Mouse (Mus musculus) MEL (cell line): ENCODE results near the gene Mcrip2. TPM values are rescaled to one million over a fixed set of nuclear protein-coding genes. Genes with fewer than 3 reads are reported as not detected.

Source experiments
- DNase-seq: peaks from one replicate; pipeline ENCODE4 v3.0.0; 2011; ENCODE audit warnings: low read depth, low spot score
- H3K27ac ChIP-seq: 2 replicates; pipeline ENCODE4 v1.5.1; 2012; ENCODE audit warnings: low read depth, mild to moderate bottlenecking, control low read depth, low read length, moderate library complexity; ENCODE audit not compliant: control insufficient read depth
- H3K27me3 ChIP-seq, 2 experiments: fragments of 150-350 bp in 1 of 2; sonication (generic) in 1 of 2; 2 replicates each; pipeline ENCODE4 v1.6.1; 2012; ENCODE audit warnings: low read length in 2 of 2, mild to moderate bottlenecking in 2 of 2, improper control_type of control experiment in 1 of 2, moderate library complexity in 1 of 2; ENCODE audit not compliant: insufficient read depth in 2 of 2, control insufficient read depth in 1 of 2
- H3K36me3 ChIP-seq, 2 experiments: 2 replicates each; pipeline ENCODE4 v1.6.1; 2012 to 2014; ENCODE audit warnings: low read length in 2 of 2, improper control_type of control experiment in 1 of 2, inconsistent platforms in 1 of 2, mild to moderate bottlenecking in 1 of 2; ENCODE audit not compliant: insufficient read depth in 2 of 2, control insufficient read depth in 1 of 2
- H3K4me1 ChIP-seq, 2 experiments: fragments of 150-350 bp in 1 of 2; sonication (generic) in 1 of 2; 2 replicates each; pipeline ENCODE4 v1.6.1; 2012; ENCODE audit warnings: low read length in 2 of 2, improper control_type of control experiment in 1 of 2, mild to moderate bottlenecking in 1 of 2; ENCODE audit not compliant: insufficient read depth in 2 of 2, control insufficient read depth in 1 of 2
- H3K4me3 ChIP-seq, 2 experiments: fragments of 150-350 bp in 1 of 2; sonication (generic) in 1 of 2; 2 replicates each; pipeline ENCODE4 v1.5.1; 2012; ENCODE audit warnings: low read depth in 2 of 2, low read length in 2 of 2, mild to moderate bottlenecking in 2 of 2, moderate library complexity in 2 of 2, control low read depth in 1 of 2, improper control_type of control experiment in 1 of 2; ENCODE audit not compliant: control insufficient read depth in 1 of 2, insufficient read depth in 1 of 2
- H3K79me2 ChIP-seq: 2 replicates; pipeline ENCODE4 v1.6.1; 2012; ENCODE audit warnings: mild to moderate bottlenecking, low read length, moderate library complexity; ENCODE audit not compliant: control insufficient read depth, poor library complexity, insufficient read depth
- H3K9ac ChIP-seq: 2 replicates; pipeline ENCODE4 v1.6.1; 2012; ENCODE audit warnings: low read depth, mild to moderate bottlenecking, control low read depth, low read length, moderate library complexity; ENCODE audit not compliant: control insufficient read depth, poor library complexity, severe bottlenecking
- H3K9me3 ChIP-seq: fragments of 150-350 bp; sonication (generic); replicated peaks from 2 replicates; pipeline ENCODE4 v1.6.1; 2012; ENCODE audit warnings: mild to moderate bottlenecking, low read length, improper control_type of control experiment, moderate library complexity; ENCODE audit not compliant: insufficient read depth
- BHLHE40 ChIP-seq: IDR thresholded peaks from 2 replicates; pipeline ENCODE4 v1.6.1; 2012; ENCODE audit warnings: low read depth, mild to moderate bottlenecking, inconsistent platforms, low read length, improper control_type of control experiment, borderline replicate concordance
- CHD1 ChIP-seq: IDR thresholded peaks from 2 replicates; pipeline ENCODE4 v1.6.1; 2012; ENCODE audit warnings: low read depth, mild to moderate bottlenecking, inconsistent platforms, low read length, improper control_type of control experiment
- CHD2 ChIP-seq: IDR thresholded peaks from 2 replicates; pipeline ENCODE4 v1.6.1; 2011; ENCODE audit warnings: low read length, improper control_type of control experiment
- CTCF ChIP-seq, 3 experiments: IDR thresholded peaks in 2 of 3; conservative IDR thresholded peaks in 1 of 3; 2 replicates each; pipeline ENCODE4 v1.5.1; 2011 to 2012; ENCODE audit warnings: low read length in 3 of 3, low read depth in 2 of 3, mild to moderate bottlenecking in 2 of 3, improper control_type of control experiment in 1 of 3, inconsistent platforms in 1 of 3, mixed read lengths in 1 of 3, moderate library complexity in 1 of 3; ENCODE audit not compliant: control insufficient read depth in 1 of 3, insufficient read depth in 1 of 3, poor library complexity in 1 of 3, severe bottlenecking in 1 of 3
- ELF1 ChIP-seq: IDR thresholded peaks from 2 replicates; pipeline ENCODE4 v1.6.1; 2014; ENCODE audit warnings: low read depth, mild to moderate bottlenecking, inconsistent platforms, low read length, improper control_type of control experiment, moderate library complexity
- ETS1 ChIP-seq: IDR thresholded peaks from 2 replicates; pipeline ENCODE4 v1.6.1; 2012; ENCODE audit warnings: low read depth, mild to moderate bottlenecking, inconsistent platforms, low read length, improper control_type of control experiment, moderate library complexity
- GATA1 ChIP-seq: IDR thresholded peaks from 2 replicates; pipeline ENCODE4 v1.6.1; 2011; ENCODE audit warnings: low read depth, low read length, improper control_type of control experiment
- HCFC1 ChIP-seq: IDR thresholded peaks from 2 replicates; pipeline ENCODE4 v1.6.1; 2012; ENCODE audit warnings: low read depth, mild to moderate bottlenecking, inconsistent platforms, low read length, improper control_type of control experiment, moderate library complexity
- JUND ChIP-seq: IDR thresholded peaks from 2 replicates; pipeline ENCODE4 v1.6.1; 2011; ENCODE audit warnings: low read depth, mild to moderate bottlenecking, improper control_type of control experiment, low read length
- KAT2A ChIP-seq: conservative IDR thresholded peaks from 2 replicates; pipeline ENCODE4 v1.6.1; 2012; ENCODE audit warnings: low read depth, low read length, improper control_type of control experiment, inconsistent platforms
- MAFK ChIP-seq: IDR thresholded peaks from 2 replicates; pipeline ENCODE4 v1.6.1; 2011; ENCODE audit warnings: low read depth, mild to moderate bottlenecking, low read length, improper control_type of control experiment, borderline replicate concordance
- MAX ChIP-seq: IDR thresholded peaks from 2 replicates; pipeline ENCODE4 v1.6.1; 2011; ENCODE audit warnings: low read length, improper control_type of control experiment
- MEF2A ChIP-seq: IDR thresholded peaks from 2 replicates; pipeline ENCODE4 v1.6.1; 2014; ENCODE audit warnings: low read depth, mild to moderate bottlenecking, inconsistent platforms, low read length, improper control_type of control experiment; ENCODE audit not compliant: poor library complexity, insufficient replicate concordance, severe bottlenecking; ENCODE audit errors: extremely low read depth
- MXI1 ChIP-seq: IDR thresholded peaks from 2 replicates; pipeline ENCODE4 v1.6.1; 2011; ENCODE audit warnings: mild to moderate bottlenecking, low read depth, low read length, improper control_type of control experiment
- MYB ChIP-seq: IDR thresholded peaks from 2 replicates; pipeline ENCODE4 v1.6.1; 2011; ENCODE audit warnings: mild to moderate bottlenecking, low read depth, low read length, improper control_type of control experiment
- MYC ChIP-seq: IDR thresholded peaks from 2 replicates; pipeline ENCODE4 v1.6.1; 2011; ENCODE audit warnings: low read depth, mild to moderate bottlenecking, low read length, improper control_type of control experiment, moderate library complexity
- NRF1 ChIP-seq: IDR thresholded peaks from 2 replicates; pipeline ENCODE4 v1.6.1; 2014; ENCODE audit warnings: low read depth, mild to moderate bottlenecking, inconsistent platforms, low read length, improper control_type of control experiment, moderate library complexity; ENCODE audit not compliant: poor library complexity, insufficient read depth, severe bottlenecking
- POLR2A ChIP-seq, 2 experiments: IDR thresholded peaks; 2 replicates each; pipeline ENCODE4 v1.6.1; 2011 to 2012; ENCODE audit warnings: low read length in 2 of 2, mild to moderate bottlenecking in 2 of 2, control low read depth in 1 of 2, improper control_type of control experiment in 1 of 2, low read depth in 1 of 2, moderate library complexity in 1 of 2; ENCODE audit not compliant: control insufficient read depth in 1 of 2, insufficient read depth in 1 of 2, poor library complexity in 1 of 2
- POLR2AphosphoS2 ChIP-seq: IDR thresholded peaks from 2 replicates; pipeline ENCODE4 v1.6.1; 2011; ENCODE audit warnings: low read length, improper control_type of control experiment
- POLR2AphosphoS5 ChIP-seq: IDR thresholded peaks from 2 replicates; pipeline ENCODE4 v1.6.1; 2012; ENCODE audit warnings: low read depth, borderline replicate concordance, mild to moderate bottlenecking, inconsistent platforms, low read length, moderate library complexity, mixed read lengths
- RAD21 ChIP-seq: IDR thresholded peaks from 2 replicates; pipeline ENCODE4 v1.6.1; 2011; ENCODE audit warnings: mild to moderate bottlenecking, low read depth, low read length, improper control_type of control experiment
- RCOR1 ChIP-seq: IDR thresholded peaks from 2 replicates; pipeline ENCODE4 v1.6.1; 2012; ENCODE audit warnings: low read depth, mild to moderate bottlenecking, inconsistent platforms, low read length, improper control_type of control experiment
- SIN3A ChIP-seq: IDR thresholded peaks from 2 replicates; pipeline ENCODE4 v1.6.1; 2012; ENCODE audit warnings: low read length, improper control_type of control experiment, inconsistent platforms
- TBP ChIP-seq: IDR thresholded peaks from 2 replicates; pipeline ENCODE4 v1.8.0; 2011; ENCODE audit warnings: low read depth, low read length, improper control_type of control experiment
- TCF12 ChIP-seq: IDR thresholded peaks from 2 replicates; pipeline ENCODE4 v1.6.1; 2014; ENCODE audit warnings: low read depth, mild to moderate bottlenecking, inconsistent platforms, low read length, improper control_type of control experiment, moderate library complexity
- USF1 ChIP-seq: IDR thresholded peaks from 2 replicates; pipeline ENCODE4 v1.6.1; 2014; ENCODE audit warnings: low read depth, mild to moderate bottlenecking, inconsistent platforms, low read length, improper control_type of control experiment, moderate library complexity
- USF2 ChIP-seq, 2 experiments: IDR thresholded peaks; 2 replicates each; pipeline ENCODE4 v1.6.1; 2011 to 2012; ENCODE audit warnings: improper control_type of control experiment in 2 of 2, low read length in 2 of 2, borderline replicate concordance in 1 of 2, inconsistent platforms in 1 of 2, low read depth in 1 of 2, mild to moderate bottlenecking in 1 of 2; ENCODE audit not compliant: insufficient read depth in 1 of 2
- ZKSCAN1 ChIP-seq: IDR thresholded peaks from 2 replicates; pipeline ENCODE4 v1.6.1; 2012; ENCODE audit warnings: low read depth, mild to moderate bottlenecking, inconsistent platforms, low read length, improper control_type of control experiment, moderate library complexity
- ZMIZ1 ChIP-seq: IDR thresholded peaks from 2 replicates; pipeline ENCODE4 v1.6.1; 2012; ENCODE audit warnings: low read depth, mild to moderate bottlenecking, inconsistent platforms, low read length, improper control_type of control experiment, moderate library complexity
- polyA plus RNA-seq, 2 experiments: library from polyadenylated mRNA; stranded (reverse) in 1 of 2; unstranded in 1 of 2; fragments of >175 nt in 1 of 2; fragments of >200 nt in 1 of 2; gene quantifications; 2 replicates each; pipeline versions ENCODE4 v1.2.1 to v1.2.4; 2012; ENCODE audit warnings: low replicate concordance in 2 of 2, low read depth in 1 of 2; ENCODE audit not compliant: insufficient read length in 2 of 2, insufficient read depth in 1 of 2, missing spikeins in 1 of 2
- total RNA-seq: library from RNA; depleted of rRNA; stranded (reverse); fragments of 300-350 nt; gene quantifications from 2 replicates; pipeline ENCODE4 v1.2.3, GENCODE M21; 2012

The Mcrip2 gene
- total and polyA plus RNA-seq, 3 experiments: 88.9 to 281 (median 107) TPM

DNA sequence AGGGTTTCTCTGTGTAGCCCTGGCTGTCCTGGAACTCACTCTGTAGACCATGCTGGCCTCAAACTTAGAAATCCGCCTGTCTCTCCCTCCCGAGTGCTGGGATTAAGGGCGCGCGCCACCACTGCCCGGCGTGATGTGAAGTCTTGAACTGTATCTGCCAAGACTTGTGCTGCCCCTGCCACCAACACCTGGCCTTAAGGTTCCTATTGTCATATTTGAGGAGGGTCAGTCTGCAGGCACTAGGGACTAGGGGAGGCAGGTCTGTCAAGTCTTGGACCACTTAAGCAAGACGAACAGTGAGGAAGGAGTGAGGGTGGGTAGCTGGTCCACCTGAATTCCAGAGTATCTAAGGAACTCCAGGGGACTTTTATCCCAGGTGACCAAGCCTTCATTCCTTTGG is 934 bp upstream of the Mcrip2 start:
- Histone ChIP-seq H3K36me3 (peaks cover 0 to 3% of the 10 kb centered on the region in 2 experiments; a peak in 1 of 4 replicates), H3K27ac (no peak overlapping the region), H3K4me1 (peaks cover 2 to 9% of the 10 kb centered on the region in 2 experiments; a peak in 2 of 4 replicates), H3K4me3 (no peak overlapping the region), H3K79me2 (peaks cover 25% of the 10 kb centered on the region), H3K27me3 (no peaks in the 10 kb centered on the region), H3K9ac (no peak overlapping the region), H3K9me3 (no peaks in the 10 kb centered on the region)
- TF ChIP-seq ZMIZ1: no peak
- no peak for TF ChIP-seq JUND
- no peak for TF ChIP-seq CTCF (IDR thresholded peaks at IDR 0.05 in 2 of 3, conservative IDR thresholded peaks at IDR 0.05 in 1 of 3; ENCODE audit: control insufficient read depth in 1 of 3, insufficient read depth in 1 of 3, low read depth in 2 of 3, low read length in 3 of 3, poor library complexity in 1 of 3, severe bottlenecking in 1 of 3)
- TF ChIP-seq MYB: no peak
- no peak for TF ChIP-seq ELF1
- TF ChIP-seq KAT2A: no peak
- TF ChIP-seq USF2 (IDR thresholded peaks at IDR 0.05; ENCODE audit: borderline replicate concordance in 1 of 2, insufficient read depth in 1 of 2, low read depth in 1 of 2, low read length in 2 of 2): no peak
- no peak for TF ChIP-seq CHD2
- no peak for TF ChIP-seq POLR2AphosphoS2
- no peak for TF ChIP-seq POLR2AphosphoS5
- no peak for TF ChIP-seq MEF2A
- no peak for DNase-seq

DNA sequence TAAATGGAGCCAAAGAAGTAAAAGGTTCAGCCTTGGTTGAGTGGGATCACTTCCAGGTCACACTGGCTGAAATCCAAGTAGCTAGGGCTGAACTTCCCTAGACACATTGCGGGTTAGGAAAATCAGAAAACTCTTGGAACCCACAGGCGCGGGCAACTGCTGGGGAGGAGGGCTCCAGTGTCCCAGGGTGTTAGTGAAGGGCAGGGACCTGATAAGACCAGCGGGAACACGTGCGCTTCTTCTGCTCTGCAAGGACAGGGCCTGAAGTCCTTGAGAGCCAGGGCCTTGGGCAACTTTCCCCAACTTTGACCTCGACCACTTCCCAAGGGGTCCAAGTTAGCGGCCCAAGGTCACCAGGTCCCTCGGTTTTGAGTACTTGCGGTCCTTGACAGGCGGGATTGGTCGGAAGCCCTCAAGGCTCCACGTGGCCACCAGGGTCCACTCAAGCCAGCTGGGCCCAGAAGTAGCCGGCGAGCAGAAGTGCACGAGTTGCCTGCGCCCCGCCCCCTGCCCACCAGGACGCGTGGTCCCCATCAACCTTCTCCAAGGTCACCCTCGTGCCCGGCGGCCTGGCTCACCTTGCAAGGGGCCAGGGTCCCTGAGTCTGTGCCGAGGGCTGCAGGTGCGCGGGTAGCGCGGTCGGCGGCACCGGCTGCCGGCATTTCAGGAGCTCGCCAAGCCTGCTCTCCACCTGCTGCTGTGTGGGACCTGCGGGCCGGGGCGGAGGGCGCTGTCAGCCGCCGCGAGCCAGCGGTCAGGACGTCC is 546 bp downstream of the Mcrip2 start:
- 0 out of 4 replicates have a peak, but pooled peaks cover 0 to 5% of the 10 kb centered on the region in 2 experiments for H3K4me1 ChIP-seq

More for the DNA sequence above, 546 bp downstream of the Mcrip2 start:
- TF ChIP-seq ZKSCAN1: no peak
- TF ChIP-seq CHD2: no peak
- TF ChIP-seq MYC: peak; percentile 92
- TF ChIP-seq USF1: peak; percentile 38; the same call in 1 of the 2 replicates
- TF ChIP-seq MXI1: peak; percentile 90
- TF ChIP-seq ETS1: no peak
- TF ChIP-seq BHLHE40: peak; percentile 69
- no peak; a peak in 1 of 4 replicates for TF ChIP-seq POLR2A (IDR thresholded peaks at IDR 0.05; ENCODE audit: control insufficient read depth in 1 of 2, insufficient read depth in 1 of 2, low read depth in 1 of 2, low read length in 2 of 2, poor library complexity in 1 of 2)
- 0 out of 2 replicates have a peak, but pooled peaks have one; percentile 24 for TF ChIP-seq RCOR1
- 0 out of 2 replicates have a peak, but pooled peaks have one; percentile 11 for TF ChIP-seq TCF12
- TF ChIP-seq ZMIZ1: no peak
- peak; percentile 75 for TF ChIP-seq HCFC1
- TF ChIP-seq GATA1: no peak
- TF ChIP-seq SIN3A: peak; percentile 77
- TF ChIP-seq CTCF (IDR thresholded peaks at IDR 0.05 in 2 of 3, conservative IDR thresholded peaks at IDR 0.05 in 1 of 3; ENCODE audit: control insufficient read depth in 1 of 3, insufficient read depth in 1 of 3, low read depth in 2 of 3, low read length in 3 of 3, poor library complexity in 1 of 3, severe bottlenecking in 1 of 3): no peak
- no peak for TF ChIP-seq TBP
- no peak for TF ChIP-seq RAD21
- no peak for TF ChIP-seq NRF1
- peak; percentile 87 for TF ChIP-seq MAX
- 0 out of 2 replicates have a peak, but pooled peaks have one; percentile 30 for TF ChIP-seq CHD1
- no peak for TF ChIP-seq MAFK
- H3K9ac ChIP-seq: peak overlapping the region; percentile 80
- H3K36me3 ChIP-seq: peaks cover 0 to 3% of the 10 kb centered on the region in 2 experiments; a peak in 1 of 4 replicates
- H3K9me3 ChIP-seq: no peaks in the 10 kb centered on the region
- H3K27ac ChIP-seq: peak overlapping the region; percentile 47
- peaks cover 25% of the 10 kb centered on the region for H3K79me2 ChIP-seq
- peak overlapping the region; percentile 76 to 79 for H3K4me3 ChIP-seq
- no peaks in the 10 kb centered on the region for H3K27me3 ChIP-seq
- peak; percentile 75 for DNase-seq
